Mouse (Mus musculus) urinary bladder, postnatal 0 days (tissue): Measurements from ENCODE around the gene Asprv1. TPM values are rescaled to one million over a fixed set of nuclear protein-coding genes. Genes with fewer than 3 reads are reported as not detected.

Source experiments
- polyA plus RNA-seq: library from polyadenylated mRNA; unstranded; fragments of >200 nt; fragmentation: Nextera tagmentation; extraction: Ambion mirVana; gene quantifications from 2 replicates; pipeline ENCODE4 v1.2.1, GENCODE M21; 2015

Gene Asprv1
- 0.73 and 1.9 TPM in 2 replicates for polyA plus RNA-seq

GRCm38 (mm10) chr6:86627946-86628345 is at the start of gene Asprv1:
TSS of gene Asprv1 (plus strand) at chr6:86628164.

GRCm38 (mm10) chr6:86668580-86669239 is 40.7 kb downstream of the Asprv1 start, which contains the start of gene Mxd1:
TSS of gene Mxd1 (minus strand) at chr6:86669161.

Other genes starting within 250 kb of the Asprv1 start
- 58.9 and 60.2 TPM in 2 replicates for gene Pcyox1, start 231.0 kb upstream of the Asprv1 start, polyA plus RNA-seq
- 45.0 and 45.1 TPM in 2 replicates for gene Tia1, start 223.9 kb upstream of the Asprv1 start, polyA plus RNA-seq
- 0.40 TPM in 1 of 2 replicates, not detected in the other for gene Gm44790, start 201.5 kb upstream of the Asprv1 start, polyA plus RNA-seq
- 19.8 and 20.8 TPM in 2 replicates for gene C87436, start 189.8 kb upstream of the Asprv1 start, polyA plus RNA-seq
- 309 and 363 TPM in 2 replicates for gene Pcbp1, start 101.8 kb upstream of the Asprv1 start, polyA plus RNA-seq
- gene Mxd1, start 41.0 kb downstream of the Asprv1 start, polyA plus RNA-seq: 4.6 and 5.9 TPM in 2 replicates
- 107 and 125 TPM in 2 replicates for gene Snrnp27, start 56.4 kb downstream of the Asprv1 start, polyA plus RNA-seq
- 11.6 and 12.1 TPM in 2 replicates for gene Gmcl1, start 105.2 kb downstream of the Asprv1 start, polyA plus RNA-seq
- 62.0 and 66.1 TPM in 2 replicates for gene Anxa4, start 165.4 kb downstream of the Asprv1 start, polyA plus RNA-seq
- gene Aak1, start 221.4 kb downstream of the Asprv1 start, polyA plus RNA-seq: 10.3 and 14.0 TPM in 2 replicates